Mouse (Mus musculus) CH12.LX (cell line): Measurements from ENCODE around the gene Btbd17. TPM values are rescaled to one million over a fixed set of nuclear protein-coding genes. Genes with fewer than 3 reads are reported as not detected.

Source experiments
- DNase-seq: peaks from one replicate; pipeline ENCODE4 v3.0.0-alpha.2; 2013; ENCODE audit errors: extremely low read depth
- H3K27ac ChIP-seq: 2 replicates; pipeline ENCODE4 v1.5.1; 2012; ENCODE audit warnings: low read depth, mild to moderate bottlenecking, control low read depth, moderate library complexity; ENCODE audit not compliant: insufficient read depth
- H3K27me3 ChIP-seq: replicated peaks from 2 replicates; pipeline ENCODE3; 2012; ENCODE audit warnings: inconsistent platforms
- H3K36me3 ChIP-seq, 2 experiments: replicated peaks in 1 of 2; 2 replicates each; pipeline versions ENCODE3 to v1.6.1; 2012; ENCODE audit warnings: inconsistent platforms in 1 of 2, low read length in 1 of 2, mild to moderate bottlenecking in 1 of 2, mixed read lengths in 1 of 2, moderate library complexity in 1 of 2; ENCODE audit not compliant: control insufficient read depth in 1 of 2, insufficient read depth in 1 of 2
- H3K4me1 ChIP-seq, 2 experiments: 2 replicates each; pipeline ENCODE4 v1.6.1; 2012; ENCODE audit warnings: inconsistent platforms in 1 of 2, moderate library complexity in 1 of 2; ENCODE audit not compliant: insufficient read depth in 2 of 2, control insufficient read depth in 1 of 2
- H3K4me2 ChIP-seq: 2 replicates; pipeline ENCODE4 v1.6.1; 2012; ENCODE audit warnings: low read depth, mild to moderate bottlenecking, control low read depth; ENCODE audit not compliant: poor library complexity, insufficient read depth, severe bottlenecking
- H3K4me3 ChIP-seq, 3 experiments: fragments of 150-350 bp in 1 of 3; sonication (generic) in 1 of 3; replicated peaks in 1 of 3; 2 replicates each; pipeline versions ENCODE3 to v1.5.1; 2011 to 2012; ENCODE audit warnings: low read depth in 2 of 3, low read length in 2 of 3, mild to moderate bottlenecking in 2 of 3, moderate library complexity in 2 of 3, control low read depth in 1 of 3, improper control_type of control experiment in 1 of 3, inconsistent platforms in 1 of 3, mixed read lengths in 1 of 3; ENCODE audit not compliant: poor library complexity in 1 of 3
- H3K79me2 ChIP-seq: replicated peaks from 2 replicates; pipeline ENCODE4 v1.6.1; 2012; ENCODE audit warnings: mild to moderate bottlenecking, moderate library complexity; ENCODE audit not compliant: control insufficient read depth, poor library complexity, insufficient read depth, severe bottlenecking; ENCODE audit errors: extremely low read depth
- H3K9ac ChIP-seq: 2 replicates; pipeline ENCODE4 v1.6.1; 2012; ENCODE audit warnings: low read depth, mild to moderate bottlenecking, control low read depth, moderate library complexity; ENCODE audit not compliant: insufficient read depth
- H3K9me3 ChIP-seq: replicated peaks from 2 replicates; pipeline ENCODE3; 2012; ENCODE audit warnings: low read length, inconsistent platforms, mixed read lengths
- CHD2 ChIP-seq: IDR thresholded peaks from 2 replicates; pipeline ENCODE4 v1.6.1; 2011; ENCODE audit warnings: low read length, improper control_type of control experiment
- ELF1 ChIP-seq: IDR thresholded peaks from 2 replicates; pipeline ENCODE4 v1.6.1; 2014; ENCODE audit warnings: low read depth, mild to moderate bottlenecking, inconsistent platforms, low read length, improper control_type of control experiment
- EP300 ChIP-seq: IDR thresholded peaks from 2 replicates; pipeline ENCODE4 v1.6.1; 2011; ENCODE audit warnings: low read length, improper control_type of control experiment
- ETS1 ChIP-seq: conservative IDR thresholded peaks from 2 replicates; pipeline ENCODE4 v1.6.1; 2012; ENCODE audit warnings: low read depth, mild to moderate bottlenecking, inconsistent platforms, low read length, improper control_type of control experiment, moderate library complexity
- HCFC1 ChIP-seq: IDR thresholded peaks from 2 replicates; pipeline ENCODE4 v1.6.1; 2012; ENCODE audit warnings: low read depth, mild to moderate bottlenecking, inconsistent platforms, low read length, improper control_type of control experiment
- IRF4 ChIP-seq: IDR thresholded peaks from 2 replicates; pipeline ENCODE4 v1.6.1; 2014; ENCODE audit warnings: low read depth, mild to moderate bottlenecking, inconsistent platforms, low read length, improper control_type of control experiment
- KAT2A ChIP-seq: IDR thresholded peaks from 2 replicates; pipeline ENCODE4 v1.6.1; 2012; ENCODE audit warnings: low read length, improper control_type of control experiment, inconsistent platforms; ENCODE audit not compliant: insufficient replicate concordance
- MYC ChIP-seq: IDR thresholded peaks from 2 replicates; pipeline ENCODE4 v1.6.1; 2011; ENCODE audit warnings: low read depth, mild to moderate bottlenecking, improper control_type of control experiment, low read length
- NELFE ChIP-seq: IDR thresholded peaks from 2 replicates; pipeline ENCODE4 v1.6.1; 2011; ENCODE audit warnings: low read depth, low read length, improper control_type of control experiment
- PAX5 ChIP-seq: IDR thresholded peaks from 2 replicates; pipeline ENCODE4 v1.6.1; 2012; ENCODE audit warnings: low read length, inconsistent platforms, mixed read lengths
- POLR2A ChIP-seq: IDR thresholded peaks from 2 replicates; pipeline ENCODE4 v1.6.1; 2011; ENCODE audit warnings: low read depth, mild to moderate bottlenecking, improper control_type of control experiment, low read length
- POLR2AphosphoS2 ChIP-seq: IDR thresholded peaks from 2 replicates; pipeline ENCODE4 v1.6.1; 2011; ENCODE audit warnings: low read depth, low read length, improper control_type of control experiment
- RAD21 ChIP-seq: IDR thresholded peaks from 2 replicates; pipeline ENCODE4 v1.6.1; 2011; ENCODE audit warnings: low read depth, mild to moderate bottlenecking, low read length, improper control_type of control experiment, moderate library complexity
- SIN3A ChIP-seq: IDR thresholded peaks from 2 replicates; pipeline ENCODE4 v1.6.1; 2012; ENCODE audit warnings: low read length, improper control_type of control experiment, inconsistent platforms
- SMC3 ChIP-seq: IDR thresholded peaks from 2 replicates; pipeline ENCODE4 v1.6.1; 2011; ENCODE audit warnings: low read depth, low read length, improper control_type of control experiment
- TBP ChIP-seq: conservative IDR thresholded peaks from 2 replicates; pipeline ENCODE4 v1.6.1; 2011; ENCODE audit warnings: low read depth, low read length, improper control_type of control experiment
- TCF12 ChIP-seq: IDR thresholded peaks from 2 replicates; pipeline ENCODE4 v1.6.1; 2014; ENCODE audit warnings: low read depth, mild to moderate bottlenecking, inconsistent platforms, low read length, improper control_type of control experiment
- USF1 ChIP-seq: IDR thresholded peaks from 2 replicates; pipeline ENCODE4 v1.6.1; 2014; ENCODE audit warnings: low read depth, mild to moderate bottlenecking, inconsistent platforms, low read length, improper control_type of control experiment
- USF2 ChIP-seq: conservative IDR thresholded peaks from 2 replicates; pipeline ENCODE4 v1.6.1; 2011; ENCODE audit warnings: low read depth, low read length, improper control_type of control experiment
- ZKSCAN1 ChIP-seq: IDR thresholded peaks from 2 replicates; pipeline ENCODE4 v1.6.1; 2012; ENCODE audit warnings: low read depth, inconsistent platforms, low read length, improper control_type of control experiment, borderline replicate concordance
- ZMIZ1 ChIP-seq: IDR thresholded peaks from 2 replicates; pipeline ENCODE4 v1.6.1; 2012; ENCODE audit warnings: low read depth, mild to moderate bottlenecking, inconsistent platforms, low read length, improper control_type of control experiment
- ZNF384 ChIP-seq: IDR thresholded peaks from 2 replicates; pipeline ENCODE4 v1.6.1; 2012; ENCODE audit warnings: low read depth, low read length, improper control_type of control experiment, inconsistent platforms
- dilution Hi-C: fragments of 300-500 bp; cut with MboI; formaldehyde crosslinking; loops from 2 replicates; pipeline ENCODE4 v1.14.3; 2020; ENCODE audit warnings: low sequenced_read_pairs; ENCODE audit not compliant: extremely low pct_unique_long_range_greater_than_20kb, extremely low pct_ligation_motif_present
- in situ Hi-C: fragments of 300-500 bp; cut with MboI; formaldehyde crosslinking; loops from 3 replicates; pipeline ENCODE4 v1.14.3; 2019; ENCODE audit warnings: low sequenced_read_pairs, low pct_ligation_motif_present, low pct_unique_long_range_greater_than_20kb, mixed read lengths
- polyA plus RNA-seq: library from polyadenylated mRNA; unstranded; fragments of >175 nt; gene quantifications from 2 replicates; pipeline ENCODE4 v1.2.1, GENCODE M21; 2012; ENCODE audit warnings: low read depth; ENCODE audit not compliant: insufficient read length
- total RNA-seq, 2 experiments: library from RNA; depleted of rRNA; stranded (reverse); fragments of 300-350 nt in 1 of 2; fragments of >200 nt in 1 of 2; gene quantifications; 2 replicates each; pipeline ENCODE4 v1.2.3; 2012 to 2014

The Btbd17 gene
- total and polyA plus RNA-seq, 3 experiments, result not detected

GRCm38 (mm10) chr11:114787611-114788010 lies 8.1 kb downstream of the Btbd17 start:
- Histone ChIP-seq H3K4me1 (peaks cover 4 to 14% of the 10 kb centered on the region in 2 experiments; a peak in 3 of 4 replicates), H3K9ac (no peak overlapping the region), H3K9me3 (peaks cover 15% of the 10 kb centered on the region), H3K27me3 (peaks cover 16% of the 10 kb centered on the region), H3K36me3 (peaks cover 0 to 4% of the 10 kb centered on the region in 2 experiments), H3K4me3 (no peak overlapping the region), H3K79me2 (no peaks in the 10 kb centered on the region)
- no peak for DNase-seq
- dilution Hi-C loops (no loop called here), in situ Hi-C loops (no loop called here)
- TF ChIP-seq POLR2AphosphoS2 (no peak), NELFE (no peak), TBP (no peak), HCFC1 (no peak), ZNF384 (no peak), USF2 (no peak), USF1 (no peak), ZMIZ1 (no peak), ETS1 (no peak), IRF4 (no peak), EP300 (no peak), RAD21 (no peak), POLR2A (no peak), ZKSCAN1 (no peak), CHD2 (no peak)
- TF ChIP-seq, all 38 proteins: peak for 0
- no peak overlapping the region for H3K27ac ChIP-seq
- no peak overlapping the region for H3K4me2 ChIP-seq

GRCm38 (mm10) chr11:114786326-114786725 lies 9.4 kb downstream of the Btbd17 start:
- no peak overlapping the region for H3K4me3 ChIP-seq
- H3K4me1 ChIP-seq, result peaks cover 4 to 14% of the 10 kb centered on the region in 2 experiments; a peak in 3 of 4 replicates
- no peaks in the 10 kb centered on the region for H3K79me2 ChIP-seq
- in situ Hi-C loops (no loop called here), dilution Hi-C loops (no loop called here)
- no peak for DNase-seq
- no peak overlapping the region for H3K4me2 ChIP-seq
- no peak for TF ChIP-seq NELFE
- TF ChIP-seq SIN3A, result no peak
- no peak for TF ChIP-seq IRF4
- TF ChIP-seq PAX5, result no peak
- TF ChIP-seq TCF12, result no peak
- TF ChIP-seq MYC, result no peak
- no peak for TF ChIP-seq ELF1
- TF ChIP-seq POLR2AphosphoS2, result no peak
- TF ChIP-seq SMC3, result no peak
- no peak for TF ChIP-seq KAT2A
- no peak overlapping the region for H3K9ac ChIP-seq
- H3K36me3 ChIP-seq, result no peaks in the 10 kb centered on the region
- peaks cover 5% of the 10 kb centered on the region for H3K9me3 ChIP-seq
- peaks cover 29% of the 10 kb centered on the region for H3K27me3 ChIP-seq
- no peak overlapping the region for H3K27ac ChIP-seq
